Mouse (Mus musculus) forebrain, embryonic 13.5 days (tissue): ENCODE measurements around the gene Mtx2. TPM values are rescaled to one million over a fixed set of nuclear protein-coding genes. Genes with fewer than 3 reads are reported as not detected.
A peak's percentile ranks its signal among the peaks of the same experiment; 100 is the strongest.

Experiments
- ATAC-seq: fragments of 200-750 bp; cut with Nextera tagmentation; 2 replicates; pipeline ENCODE4 v1.8.0; 2017
- H3K27ac ChIP-seq: fragments of 300-500 bp; sonication (generic); 2 replicates; pipeline ENCODE4 v1.5.1; 2015; ENCODE audit warnings: inconsistent platforms, mild to moderate bottlenecking, moderate library complexity
- H3K27me3 ChIP-seq: fragments of 300-500 bp; sonication (generic); 2 replicates; pipeline ENCODE4 v1.6.1; 2015; ENCODE audit warnings: mild to moderate bottlenecking, inconsistent platforms
- H3K36me3 ChIP-seq: fragments of 300-500 bp; sonication (generic); 2 replicates; pipeline ENCODE4 v1.6.1; 2015; ENCODE audit warnings: mild to moderate bottlenecking, inconsistent platforms; ENCODE audit not compliant: poor library complexity, severe bottlenecking
- H3K4me1 ChIP-seq: fragments of 300-500 bp; sonication (generic); 2 replicates; pipeline ENCODE4 v1.6.1; 2015; ENCODE audit warnings: inconsistent platforms
- H3K4me2 ChIP-seq: fragments of 300-500 bp; sonication (generic); 2 replicates; pipeline ENCODE4 v1.6.1; 2015; ENCODE audit warnings: inconsistent platforms, mild to moderate bottlenecking, moderate library complexity
- H3K4me3 ChIP-seq: fragments of 300-500 bp; sonication (generic); 2 replicates; pipeline ENCODE4 v1.5.1; 2015; ENCODE audit warnings: mild to moderate bottlenecking, inconsistent platforms
- H3K9ac ChIP-seq: fragments of 300-500 bp; sonication (generic); 2 replicates; pipeline ENCODE4 v1.6.1; 2015; ENCODE audit warnings: mild to moderate bottlenecking, inconsistent platforms
- H3K9me3 ChIP-seq: fragments of 300-500 bp; sonication (generic); replicated peaks from 2 replicates; pipeline ENCODE4 v1.6.1; 2016; ENCODE audit warnings: inconsistent platforms
- WGBS: fragments of 180-500 bp; shearing (Covaris S2); methylation state at CpG from one replicate; pipeline ENCODE4 v1.1.7; 2015; 5-methylcytosine and 5-hydroxymethylcytosine counted together
- polyA plus RNA-seq: library from polyadenylated mRNA; unstranded; fragments of >200 nt; fragmentation: Nextera tagmentation; extraction: Ambion mirVana; gene quantifications from 2 replicates; pipeline ENCODE4 v1.2.1, GENCODE M21; 2015

Mtx2 gene
- polyA plus RNA-seq, 1 experiment from 2014 or later: 116 TPM

DNA sequence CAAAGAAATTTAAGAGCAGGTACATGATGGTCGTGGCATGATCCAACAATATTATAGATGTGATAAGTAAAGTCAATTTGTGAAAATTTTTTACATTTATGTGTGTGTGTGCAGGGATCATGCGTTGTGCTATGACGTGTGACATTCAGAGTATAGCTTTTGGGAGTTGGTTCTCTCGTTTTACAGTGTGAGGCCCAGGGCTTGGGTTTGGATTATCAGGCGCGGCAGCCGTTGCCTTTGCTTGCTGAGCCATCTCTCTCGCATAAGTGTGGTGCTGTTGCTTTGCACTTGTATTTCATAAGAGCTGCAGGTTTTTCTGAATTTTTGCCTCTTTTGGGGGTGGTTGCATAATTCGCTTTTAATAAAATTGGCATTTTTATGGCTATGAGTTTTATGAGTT lies 48.4 kb downstream of the Mtx2 start:
- ATAC-seq: no peak
- Histone ChIP-seq H3K4me2 (no peak overlapping the region), H3K27me3 (no peaks in the 10 kb centered on the region), H3K4me3 (no peak overlapping the region), H3K9me3 (no peaks in the 10 kb centered on the region), H3K36me3 (peaks cover 19% of the 10 kb centered on the region), H3K27ac (no peak overlapping the region), H3K9ac (no peak overlapping the region), H3K4me1 (no peaks in the 10 kb centered on the region)
- WGBS: 91% methylated on average over 9 of the region's 9 CpGs

DNA sequence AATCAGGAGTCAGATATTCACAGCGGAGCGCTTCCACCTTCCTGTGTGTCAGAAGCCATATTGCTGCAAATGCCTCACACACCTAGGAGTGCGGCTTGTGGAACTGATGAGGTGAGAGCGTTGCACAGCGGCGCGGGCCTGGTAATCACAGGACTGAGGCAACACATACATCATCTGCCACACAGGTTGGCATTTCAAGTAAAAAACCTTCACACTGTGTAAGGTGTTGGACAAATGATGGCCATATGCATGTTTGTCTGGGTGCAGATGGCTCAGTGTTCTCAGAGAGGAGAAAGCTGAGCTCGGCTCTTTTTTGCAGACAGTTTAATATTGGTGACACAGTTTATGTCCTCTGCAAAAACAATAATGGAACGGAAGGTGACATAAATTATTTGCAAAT lies 58.8 kb downstream of the Mtx2 start:
- H3K27me3 ChIP-seq: no peaks in the 10 kb centered on the region
- H3K9ac ChIP-seq: no peak overlapping the region
- no peak overlapping the region for H3K4me2 ChIP-seq
- H3K4me3 ChIP-seq: no peak overlapping the region
- H3K36me3 ChIP-seq: peaks cover 3% of the 10 kb centered on the region; the same call in 1 of the 2 replicates
- WGBS: 83% methylated on average over 9 of the region's 9 CpGs
- peak; percentile 53; the same call in 1 of the 2 replicates for ATAC-seq
- no peak overlapping the region; the same call in 1 of the 2 replicates for H3K27ac ChIP-seq
- no peaks in the 10 kb centered on the region for H3K4me1 ChIP-seq
- no peaks in the 10 kb centered on the region for H3K9me3 ChIP-seq

- no peak overlapping the region for H3K4me2 ChIP-seq
- H3K27ac ChIP-seq: no peak overlapping the region
- WGBS: 89% methylated on average over 5 of the region's 5 CpGs
- H3K9ac ChIP-seq: no peak overlapping the region
- H3K4me1 ChIP-seq: no peaks in the 10 kb centered on the region
- H3K36me3 ChIP-seq: no peaks in the 10 kb centered on the region
- no peak overlapping the region for H3K4me3 ChIP-seq
- H3K9me3 ChIP-seq: no peaks in the 10 kb centered on the region
- no peaks in the 10 kb centered on the region for H3K27me3 ChIP-seq
- no peak for ATAC-seq
Observed at GRCm38 (mm10) chr2:74891868-74892267, 66.3 kb downstream of the Mtx2 start.

DNA sequence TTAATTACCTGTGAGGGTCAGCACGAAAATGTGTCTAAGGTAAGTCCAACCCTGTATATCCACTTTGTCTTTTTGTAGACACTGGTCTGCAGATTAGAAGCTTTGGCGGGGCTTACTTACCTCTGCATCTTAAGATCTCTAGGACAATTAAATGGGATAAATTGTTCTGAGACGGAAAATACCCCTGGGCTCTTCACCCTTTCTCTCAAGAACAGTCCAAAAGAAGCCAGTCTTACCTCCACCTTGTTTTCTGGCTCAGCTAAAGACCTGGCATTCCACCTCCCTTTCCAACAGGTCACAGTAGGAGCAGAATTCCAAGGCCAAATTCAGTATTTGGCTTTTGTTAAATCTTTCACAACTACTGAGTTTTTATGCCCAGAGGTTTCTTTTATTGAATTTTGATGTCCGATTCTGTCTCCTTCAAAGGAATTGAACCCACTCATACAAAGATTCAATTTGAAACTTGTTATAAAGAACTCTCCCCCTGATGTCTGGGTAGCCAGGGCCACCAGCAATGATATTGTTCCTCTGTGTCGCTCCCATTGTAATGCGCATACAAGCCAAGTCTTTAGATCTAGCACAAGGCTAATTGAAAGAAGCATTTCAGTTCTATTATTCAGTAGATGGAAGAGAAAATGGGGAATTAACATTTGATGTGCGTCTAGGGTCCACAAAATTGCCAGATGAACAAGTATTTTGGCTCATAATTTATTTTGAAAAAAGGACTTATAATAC lies 67.4 kb downstream of the Mtx2 start:
- H3K9me3 ChIP-seq: no peaks in the 10 kb centered on the region
- ATAC-seq: no peak
- no peaks in the 10 kb centered on the region for H3K36me3 ChIP-seq
- H3K4me3 ChIP-seq: no peak overlapping the region
- H3K4me2 ChIP-seq: no peak overlapping the region
- 44% methylated on average over 7 of the region's 7 CpGs for WGBS
- no peaks in the 10 kb centered on the region for H3K27me3 ChIP-seq
- no peaks in the 10 kb centered on the region for H3K4me1 ChIP-seq
- H3K27ac ChIP-seq: no peak overlapping the region
- H3K9ac ChIP-seq: no peak overlapping the region

GRCm38 (mm10) chr2:74894061-74894460 lies 68.5 kb downstream of the Mtx2 start:
- H3K4me3 ChIP-seq: no peak overlapping the region
- H3K27me3 ChIP-seq: no peaks in the 10 kb centered on the region
- no peaks in the 10 kb centered on the region for H3K9me3 ChIP-seq
- no peaks in the 10 kb centered on the region for H3K4me1 ChIP-seq
- 73% methylated on average over 2 of the region's 2 CpGs for WGBS
- H3K36me3 ChIP-seq: no peaks in the 10 kb centered on the region
- no peak overlapping the region for H3K27ac ChIP-seq
- H3K4me2 ChIP-seq: no peak overlapping the region
- no peak overlapping the region for H3K9ac ChIP-seq
- no peak for ATAC-seq

DNA sequence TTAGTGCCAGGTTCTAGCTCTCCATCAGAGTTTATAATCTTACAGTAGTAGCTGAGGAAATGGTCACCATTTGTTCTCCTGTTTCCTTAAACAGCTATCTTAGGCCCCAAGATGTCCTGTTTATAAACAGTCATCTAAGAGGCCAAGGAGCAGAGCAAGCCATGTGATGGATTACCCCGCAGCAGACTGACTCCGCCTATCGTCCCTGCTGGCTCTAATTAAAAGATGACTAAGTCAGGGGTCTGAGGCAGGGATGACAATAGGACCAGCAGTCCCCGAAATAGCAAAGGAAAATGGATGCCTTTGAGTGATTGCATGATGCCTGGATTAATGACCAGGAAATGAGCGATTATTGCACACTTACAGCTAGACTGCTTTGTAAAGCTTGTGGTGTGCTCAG lies 74.4 kb downstream of the Mtx2 start:
- Histone ChIP-seq H3K27ac (no peak overlapping the region), H3K4me3 (no peak overlapping the region), H3K9me3 (no peaks in the 10 kb centered on the region), H3K9ac (no peak overlapping the region), H3K4me2 (no peak overlapping the region), H3K4me1 (no peaks in the 10 kb centered on the region), H3K36me3 (no peaks in the 10 kb centered on the region), H3K27me3 (no peaks in the 10 kb centered on the region)
- 11% methylated on average over 5 of the region's 5 CpGs for WGBS
- no peak for ATAC-seq

- Histone ChIP-seq H3K4me3 (no peak overlapping the region), H3K36me3 (no peaks in the 10 kb centered on the region), H3K9me3 (no peaks in the 10 kb centered on the region), H3K27ac (no peak overlapping the region), H3K4me2 (no peak overlapping the region), H3K4me1 (no peaks in the 10 kb centered on the region), H3K27me3 (no peaks in the 10 kb centered on the region), H3K9ac (no peak overlapping the region)
- no peak for ATAC-seq
- 75% methylated on average over 3 of the region's 3 CpGs for WGBS
Observed at GRCm38 (mm10) chr2:74901764-74902295, 76.2 kb downstream of the Mtx2 start.

DNA sequence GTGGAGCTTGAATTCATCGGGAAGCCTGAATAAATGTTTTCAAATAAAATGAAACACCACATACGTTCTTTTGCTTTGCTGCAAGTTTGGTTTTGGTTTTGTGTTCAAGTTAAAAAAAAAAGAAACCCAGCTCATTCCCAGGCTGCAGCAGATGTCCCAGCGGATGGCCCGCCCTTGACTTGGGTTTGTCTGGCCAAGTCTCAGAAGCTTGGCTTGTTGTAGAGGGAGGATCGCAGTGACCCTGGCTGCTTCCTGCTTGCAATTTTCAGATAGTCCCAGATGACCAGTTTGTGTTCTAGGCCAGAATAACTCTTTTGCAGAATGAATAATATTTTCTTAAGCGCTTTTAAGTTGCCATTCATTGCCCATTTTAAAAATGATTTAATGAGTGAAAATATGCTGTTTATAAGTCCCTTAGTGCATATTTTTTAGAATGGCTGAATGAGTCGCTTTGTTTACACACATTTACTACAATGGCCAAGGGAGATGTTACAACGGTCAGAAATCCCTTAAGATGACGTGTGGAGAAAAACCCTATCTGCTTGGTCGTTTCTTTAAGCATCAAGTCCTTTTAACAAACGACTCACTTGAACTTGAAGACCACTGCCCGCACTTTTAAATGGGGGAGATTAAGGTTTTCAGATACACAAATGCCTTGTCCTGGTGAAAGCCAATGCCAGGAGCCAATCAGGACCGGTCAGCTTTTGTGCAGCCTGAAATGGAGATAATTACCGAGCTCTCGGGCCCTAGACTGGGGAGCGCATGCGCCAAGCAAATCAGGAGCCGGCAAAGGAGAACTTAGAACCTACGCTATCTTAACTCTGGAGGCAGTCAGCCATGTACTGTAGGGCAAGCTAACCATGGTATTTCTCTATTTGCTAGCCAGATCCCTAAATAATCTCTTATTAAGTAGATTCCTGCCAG lies 82.0 kb downstream of the Mtx2 start:
- H3K36me3 ChIP-seq: no peaks in the 10 kb centered on the region
- peak overlapping the region; percentile 23; the same call in 1 of the 2 replicates for H3K4me2 ChIP-seq
- WGBS: 52% methylated on average over 19 of the region's 19 CpGs
- ATAC-seq: no peak
- no peak overlapping the region for H3K4me3 ChIP-seq
- no peaks in the 10 kb centered on the region for H3K4me1 ChIP-seq
- H3K27ac ChIP-seq: no peak overlapping the region
- no peak overlapping the region for H3K9ac ChIP-seq
- no peaks in the 10 kb centered on the region for H3K9me3 ChIP-seq
- H3K27me3 ChIP-seq: no peaks in the 10 kb centered on the region

GRCm38 (mm10) chr2:74912031-74912430 lies 86.4 kb downstream of the Mtx2 start:
- Histone ChIP-seq H3K4me3 (no peak overlapping the region), H3K4me2 (no peak overlapping the region), H3K27ac (no peak overlapping the region), H3K9ac (no peak overlapping the region), H3K4me1 (no peaks in the 10 kb centered on the region), H3K27me3 (no peaks in the 10 kb centered on the region), H3K36me3 (no peaks in the 10 kb centered on the region), H3K9me3 (no peaks in the 10 kb centered on the region)
- ATAC-seq: no peak
- WGBS: 87% methylated on average over 7 of the region's 7 CpGs

DNA sequence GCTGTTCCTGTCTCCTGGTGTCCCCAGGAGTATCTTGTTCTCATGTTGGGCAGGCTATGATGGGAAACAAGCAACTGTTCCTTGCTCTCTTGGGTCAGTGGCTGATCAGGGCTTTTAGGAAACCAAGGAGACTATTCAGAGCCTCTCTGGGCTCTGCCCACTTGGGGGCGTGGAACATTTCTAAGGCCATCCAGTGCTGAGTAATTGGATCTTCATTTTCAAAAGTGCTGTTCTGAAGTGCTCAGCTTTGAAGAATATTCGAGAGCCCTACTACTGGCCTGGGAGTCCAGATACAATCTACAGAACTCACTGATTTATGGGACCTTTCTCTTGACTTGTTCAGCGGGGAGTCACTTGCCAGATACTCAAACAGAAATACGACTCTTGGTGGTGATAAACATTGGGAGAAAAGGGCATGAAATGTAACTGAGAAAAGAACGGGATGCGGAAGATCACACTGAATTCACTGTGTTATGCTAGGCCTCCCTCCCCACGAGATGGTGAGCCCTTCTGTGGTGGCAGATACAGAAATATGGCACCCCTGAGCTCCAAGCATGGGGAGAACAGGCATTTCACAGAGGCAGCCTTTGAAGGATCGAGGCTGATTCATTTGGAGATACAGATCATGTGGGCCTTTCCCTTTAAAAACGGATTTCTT lies 92.4 kb downstream of the Mtx2 start:
- no peaks in the 10 kb centered on the region for H3K9me3 ChIP-seq
- no peak for ATAC-seq
- no peaks in the 10 kb centered on the region for H3K4me1 ChIP-seq
- H3K36me3 ChIP-seq: no peaks in the 10 kb centered on the region
- no peak overlapping the region for H3K27ac ChIP-seq
- H3K4me2 ChIP-seq: no peak overlapping the region
- 78% methylated on average over 9 of the region's 9 CpGs for WGBS
- H3K27me3 ChIP-seq: no peaks in the 10 kb centered on the region
- H3K9ac ChIP-seq: no peak overlapping the region
- H3K4me3 ChIP-seq: no peak overlapping the region

- Histone ChIP-seq H3K27me3 (no peaks in the 10 kb centered on the region), H3K4me2 (no peak overlapping the region), H3K36me3 (no peaks in the 10 kb centered on the region), H3K9ac (no peak overlapping the region), H3K4me1 (no peaks in the 10 kb centered on the region), H3K4me3 (no peak overlapping the region), H3K9me3 (no peaks in the 10 kb centered on the region), H3K27ac (no peak overlapping the region)
- 87% methylated on average over 22 of the region's 22 CpGs for WGBS
- ATAC-seq: no peak
Observed at GRCm38 (mm10) chr2:74925968-74926814, 100.6 kb downstream of the Mtx2 start.
